Mouse (Mus musculus): ENCODE measurements around the gene Ndufc2. TPM values are rescaled to one million over a fixed set of nuclear protein-coding genes. Genes with fewer than 3 reads are reported as not detected.

The Ndufc2 gene
- total and polyA plus RNA-seq, 3 experiments: 242 to 280 TPM; not detected in 1

GRCm38 (mm10) chr7:97386106-97386805 is 13.5 kb upstream of the Ndufc2 start:
- no peak overlapping the region for H3K27ac ChIP-seq (ENCODE audit: control insufficient read depth, low read depth, low read length)
- H3K27me3 ChIP-seq (ENCODE audit: control insufficient read depth in 1 of 2, insufficient read depth in 2 of 2, low read length in 2 of 2): no peaks in the 10 kb centered on the region
- TF ChIP-seq RAD21 (IDR thresholded peaks at IDR 0.05; ENCODE audit: low read depth, low read length) (no peak), HCFC1 (IDR thresholded peaks at IDR 0.05; ENCODE audit: low read depth, low read length) (no peak), CHD2 (IDR thresholded peaks at IDR 0.05; ENCODE audit: low read length) (no peak), MAFK (IDR thresholded peaks at IDR 0.05; ENCODE audit: borderline replicate concordance, low read depth, low read length) (no peak), ETS1 (IDR thresholded peaks at IDR 0.05; ENCODE audit: low read depth, low read length) (no peak), EP300 (IDR thresholded peaks at IDR 0.05; ENCODE audit: low read depth in 1 of 2, low read length in 2 of 2) (no peak)
- H3K9me3 ChIP-seq (replicated peaks; ENCODE audit: insufficient read depth, low read length): no peaks in the 10 kb centered on the region
- no peak for DNase-seq (ENCODE audit: low read depth, low spot score)
- peaks cover 0 to 12% of the 10 kb centered on the region in 2 experiments; a peak in 2 of 4 replicates for H3K36me3 ChIP-seq (ENCODE audit: control insufficient read depth in 1 of 2, insufficient read depth in 2 of 2, low read length in 2 of 2)
- no peaks in the 10 kb centered on the region for H3K79me2 ChIP-seq (ENCODE audit: control insufficient read depth, insufficient read depth, low read length, poor library complexity)
- no peak overlapping the region for H3K9ac ChIP-seq (ENCODE audit: control insufficient read depth, low read depth, low read length, poor library complexity, severe bottlenecking)
- H3K4me3 ChIP-seq (ENCODE audit: control insufficient read depth in 1 of 2, insufficient read depth in 1 of 2, low read depth in 2 of 2, low read length in 2 of 2): no peak overlapping the region
- peaks cover 0 to 3% of the 10 kb centered on the region in 2 experiments; a peak in 1 of 4 replicates for H3K4me1 ChIP-seq (ENCODE audit: control insufficient read depth in 1 of 2, insufficient read depth in 2 of 2, low read length in 2 of 2)

- no peak overlapping the region for H3K4me3 ChIP-seq (ENCODE audit: control insufficient read depth in 1 of 2, insufficient read depth in 1 of 2, low read depth in 2 of 2, low read length in 2 of 2)
- TF ChIP-seq RCOR1 (IDR thresholded peaks at IDR 0.05; ENCODE audit: low read depth, low read length) (no peak), JUND (IDR thresholded peaks at IDR 0.05; ENCODE audit: low read depth, low read length) (no peak), GABPA (IDR thresholded peaks at IDR 0.05; ENCODE audit: low read depth, low read length) (no peak), POLR2AphosphoS2 (IDR thresholded peaks at IDR 0.05; ENCODE audit: low read length) (no peak), NELFE (IDR thresholded peaks at IDR 0.05; ENCODE audit: low read depth, low read length) (no peak)
- no peaks in the 10 kb centered on the region for H3K9me3 ChIP-seq (replicated peaks; ENCODE audit: insufficient read depth, low read length)
- no peak for DNase-seq (ENCODE audit: low read depth, low spot score)
- H3K36me3 ChIP-seq (ENCODE audit: control insufficient read depth in 1 of 2, insufficient read depth in 2 of 2, low read length in 2 of 2): peaks cover 0 to 14% of the 10 kb centered on the region in 2 experiments; a peak in 2 of 4 replicates
- no peak overlapping the region for H3K9ac ChIP-seq (ENCODE audit: control insufficient read depth, low read depth, low read length, poor library complexity, severe bottlenecking)
- H3K27ac ChIP-seq (ENCODE audit: control insufficient read depth, low read depth, low read length): no peak overlapping the region
- no peaks in the 10 kb centered on the region for H3K27me3 ChIP-seq (ENCODE audit: control insufficient read depth in 1 of 2, insufficient read depth in 2 of 2, low read length in 2 of 2)
- peaks cover 0 to 3% of the 10 kb centered on the region in 2 experiments; a peak in 1 of 4 replicates for H3K4me1 ChIP-seq (ENCODE audit: control insufficient read depth in 1 of 2, insufficient read depth in 2 of 2, low read length in 2 of 2)
- H3K79me2 ChIP-seq (ENCODE audit: control insufficient read depth, insufficient read depth, low read length, poor library complexity): no peaks in the 10 kb centered on the region
Measured at GRCm38 (mm10) chr7:97386806-97387370, 12.9 kb upstream of the Ndufc2 start.

GRCm38 (mm10) chr7:97387561-97388147 is 12.1 kb upstream of the Ndufc2 start:
- DNase-seq (ENCODE audit: low read depth, low spot score): peak; percentile 37
- TF ChIP-seq CTCF (IDR thresholded peaks at IDR 0.05 in 2 of 3, conservative IDR thresholded peaks at IDR 0.05 in 1 of 3; ENCODE audit: control insufficient read depth in 1 of 3, insufficient read depth in 1 of 3, low read depth in 2 of 3, low read length in 3 of 3, poor library complexity in 1 of 3, severe bottlenecking in 1 of 3) (no peak), POLR2AphosphoS2 (IDR thresholded peaks at IDR 0.05; ENCODE audit: low read length) (no peak), SIN3A (IDR thresholded peaks at IDR 0.05; ENCODE audit: low read length) (no peak), BHLHE40 (IDR thresholded peaks at IDR 0.05; ENCODE audit: borderline replicate concordance, low read depth, low read length) (no peak), GATA1 (IDR thresholded peaks at IDR 0.05; ENCODE audit: low read depth, low read length) (no peak), HCFC1 (IDR thresholded peaks at IDR 0.05; ENCODE audit: low read depth, low read length) (no peak), ZKSCAN1 (IDR thresholded peaks at IDR 0.05; ENCODE audit: low read depth, low read length) (no peak), E2F4 (IDR thresholded peaks at IDR 0.05; ENCODE audit: borderline replicate concordance, low read depth, low read length) (no peak), GABPA (IDR thresholded peaks at IDR 0.05; ENCODE audit: low read depth, low read length) (no peak), MAZ (IDR thresholded peaks at IDR 0.05; ENCODE audit: low read depth, low read length) (no peak), POLR2A (IDR thresholded peaks at IDR 0.05; ENCODE audit: control insufficient read depth in 1 of 2, insufficient read depth in 1 of 2, low read depth in 1 of 2, low read length in 2 of 2, poor library complexity in 1 of 2) (no peak), TCF12 (IDR thresholded peaks at IDR 0.05; ENCODE audit: low read depth, low read length) (no peak), MXI1 (IDR thresholded peaks at IDR 0.05; ENCODE audit: low read depth, low read length) (no peak), RCOR1 (IDR thresholded peaks at IDR 0.05; ENCODE audit: low read depth, low read length) (no peak), MAX (IDR thresholded peaks at IDR 0.05; ENCODE audit: low read length) (no peak), ZC3H11A (IDR thresholded peaks at IDR 0.05; ENCODE audit: low read depth, low read length) (no peak), MYB (IDR thresholded peaks at IDR 0.05; ENCODE audit: low read depth, low read length) (no peak)
- Histone ChIP-seq H3K4me3 (ENCODE audit: control insufficient read depth in 1 of 2, insufficient read depth in 1 of 2, low read depth in 2 of 2, low read length in 2 of 2) (no peak overlapping the region), H3K9ac (ENCODE audit: control insufficient read depth, low read depth, low read length, poor library complexity, severe bottlenecking) (no peak overlapping the region), H3K36me3 (ENCODE audit: control insufficient read depth in 1 of 2, insufficient read depth in 2 of 2, low read length in 2 of 2) (peaks cover 0 to 11% of the 10 kb centered on the region in 2 experiments; a peak in 2 of 4 replicates), H3K4me1 (ENCODE audit: control insufficient read depth in 1 of 2, insufficient read depth in 2 of 2, low read length in 2 of 2) (peaks cover 0 to 3% of the 10 kb centered on the region in 2 experiments; a peak in 1 of 4 replicates), H3K27me3 (ENCODE audit: control insufficient read depth in 1 of 2, insufficient read depth in 2 of 2, low read length in 2 of 2) (no peaks in the 10 kb centered on the region), H3K79me2 (ENCODE audit: control insufficient read depth, insufficient read depth, low read length, poor library complexity) (no peaks in the 10 kb centered on the region), H3K27ac (ENCODE audit: control insufficient read depth, low read depth, low read length) (no peak overlapping the region), H3K9me3 (replicated peaks; ENCODE audit: insufficient read depth, low read length) (no peaks in the 10 kb centered on the region)
